Mouse (Mus musculus): ENCODE results near the gene Senp6.

- TF ChIP-seq POLR2A (IDR thresholded peaks at IDR 0.05; ENCODE audit: low read depth, low read length) (no peak), CTCF (IDR thresholded peaks at IDR 0.05; ENCODE audit: extremely low read depth, insufficient read depth, insufficient read length, insufficient replicate concordance) (no peak)
Measured at GRCm38 (mm10) chr9:80074949-80075348, 8.2 kb downstream of the Senp6 start.
